Mouse (Mus musculus): ENCODE measurements at regions not wholly inside any gene's neighbourhood (a gene's known extent, or its start where the extent isn't known, plus 50 kb on each side); places are given as distances from the start of the nearest gene placed in this dataset.

GRCm38 (mm10) chr15:59167937-59168659 is 279.0 kb downstream of the Gm49356 start:
- no peaks in the 10 kb centered on the region for H3K27me3 ChIP-seq (ENCODE audit: control insufficient read depth, insufficient read depth, low read length)
- no peaks in the 10 kb centered on the region; the same call in 1 of the 2 replicates for H3K4me1 ChIP-seq (ENCODE audit: control insufficient read depth, insufficient read depth, low read length)
- H3K27ac ChIP-seq (replicated peaks; ENCODE audit: insufficient read depth, low read depth, low read length): no peak overlapping the region
- no peaks in the 10 kb centered on the region for H3K36me3 ChIP-seq (ENCODE audit: control insufficient read depth, insufficient read depth, low read length)
- no peak overlapping the region for H3K4me3 ChIP-seq (ENCODE audit: insufficient read depth, low read depth, low read length)
- WGBS: 88% methylated on average over 8 of the region's 8 CpGs
- no peaks in the 10 kb centered on the region for H3K79me2 ChIP-seq (ENCODE audit: control insufficient read depth, insufficient read depth, low read length)
- TF ChIP-seq POLR2A (IDR thresholded peaks at IDR 0.05; ENCODE audit: extremely low read depth, insufficient read depth, low read length) (no peak), CTCF (IDR thresholded peaks at IDR 0.05; ENCODE audit: low read depth, low read length) (no peak)
- H3K9ac ChIP-seq (ENCODE audit: low read depth, low read length): no peak overlapping the region
- no peak for DNase-seq (ENCODE audit: extremely low read depth, low read depth, low spot score)

- WGBS: 97% methylated on average over 4 of the region's 4 CpGs
- no peak for TF ChIP-seq POLR2A (IDR thresholded peaks at IDR 0.05; ENCODE audit: extremely low read depth, insufficient read depth, low read length)
- no peak for TF ChIP-seq CTCF (IDR thresholded peaks at IDR 0.05; ENCODE audit: low read depth, low read length)
- no peaks in the 10 kb centered on the region for H3K79me2 ChIP-seq (ENCODE audit: control insufficient read depth, insufficient read depth, low read length)
- no peak overlapping the region for H3K4me3 ChIP-seq (ENCODE audit: insufficient read depth, low read depth, low read length)
- H3K27ac ChIP-seq (replicated peaks; ENCODE audit: insufficient read depth, low read depth, low read length): no peak overlapping the region
- H3K9ac ChIP-seq (ENCODE audit: low read depth, low read length): no peak overlapping the region
- H3K4me1 ChIP-seq (ENCODE audit: control insufficient read depth, insufficient read depth, low read length): no peaks in the 10 kb centered on the region; the same call in 1 of the 2 replicates
- no peak for DNase-seq (ENCODE audit: extremely low read depth, low read depth, low spot score)
- H3K36me3 ChIP-seq (ENCODE audit: control insufficient read depth, insufficient read depth, low read length): no peaks in the 10 kb centered on the region
- H3K27me3 ChIP-seq (ENCODE audit: control insufficient read depth, insufficient read depth, low read length): no peaks in the 10 kb centered on the region
These were observed 279.6 kb downstream of the Gm49356 start for GRCm38 (mm10) chr15:59168660-59169170.

GRCm38 (mm10) chr15:59169237-59169797 is 280.2 kb downstream of the Gm49356 start:
- no peak for DNase-seq (ENCODE audit: extremely low read depth, low read depth, low spot score)
- no peak overlapping the region for H3K4me3 ChIP-seq (ENCODE audit: insufficient read depth, low read depth, low read length)
- TF ChIP-seq POLR2A (IDR thresholded peaks at IDR 0.05; ENCODE audit: extremely low read depth, insufficient read depth, low read length): no peak
- 96% methylated on average over 12 of the region's 12 CpGs for WGBS
- no peaks in the 10 kb centered on the region for H3K27me3 ChIP-seq (ENCODE audit: control insufficient read depth, insufficient read depth, low read length)
- H3K4me1 ChIP-seq (ENCODE audit: control insufficient read depth, insufficient read depth, low read length): no peaks in the 10 kb centered on the region; the same call in 1 of the 2 replicates
- H3K36me3 ChIP-seq (ENCODE audit: control insufficient read depth, insufficient read depth, low read length): no peaks in the 10 kb centered on the region
- H3K9ac ChIP-seq (ENCODE audit: low read depth, low read length): no peak overlapping the region
- no peaks in the 10 kb centered on the region for H3K79me2 ChIP-seq (ENCODE audit: control insufficient read depth, insufficient read depth, low read length)
- no peak overlapping the region for H3K27ac ChIP-seq (replicated peaks; ENCODE audit: insufficient read depth, low read depth, low read length)

- Histone ChIP-seq H3K79me2 (ENCODE audit: control insufficient read depth, insufficient read depth, low read length) (no peaks in the 10 kb centered on the region), H3K36me3 (ENCODE audit: control insufficient read depth, insufficient read depth, low read length) (no peaks in the 10 kb centered on the region), H3K27ac (replicated peaks; ENCODE audit: insufficient read depth, low read depth, low read length) (no peak overlapping the region), H3K27me3 (ENCODE audit: control insufficient read depth, insufficient read depth, low read length) (no peaks in the 10 kb centered on the region), H3K4me3 (ENCODE audit: insufficient read depth, low read depth, low read length) (no peak overlapping the region), H3K9ac (ENCODE audit: low read depth, low read length) (no peak overlapping the region), H3K4me1 (ENCODE audit: control insufficient read depth, insufficient read depth, low read length) (no peaks in the 10 kb centered on the region; the same call in 1 of the 2 replicates)
- DNase-seq (ENCODE audit: extremely low read depth, low read depth, low spot score): no peak
- WGBS: 94% methylated on average over 3 of the region's 3 CpGs
- TF ChIP-seq CTCF (IDR thresholded peaks at IDR 0.05; ENCODE audit: low read depth, low read length) (no peak), POLR2A (IDR thresholded peaks at IDR 0.05; ENCODE audit: extremely low read depth, insufficient read depth, low read length) (no peak)
These were observed 280.7 kb downstream of the Gm49356 start for GRCm38 (mm10) chr15:59169831-59170230.

- H3K27me3 ChIP-seq (ENCODE audit: control insufficient read depth, insufficient read depth, low read length): no peaks in the 10 kb centered on the region
- no peak overlapping the region for H3K27ac ChIP-seq (replicated peaks; ENCODE audit: insufficient read depth, low read depth, low read length)
- no peaks in the 10 kb centered on the region for H3K79me2 ChIP-seq (ENCODE audit: control insufficient read depth, insufficient read depth, low read length)
- H3K36me3 ChIP-seq (ENCODE audit: control insufficient read depth, insufficient read depth, low read length): no peaks in the 10 kb centered on the region
- TF ChIP-seq CTCF (IDR thresholded peaks at IDR 0.05; ENCODE audit: low read depth, low read length) (no peak), POLR2A (IDR thresholded peaks at IDR 0.05; ENCODE audit: extremely low read depth, insufficient read depth, low read length) (no peak)
- no peaks in the 10 kb centered on the region; the same call in 1 of the 2 replicates for H3K4me1 ChIP-seq (ENCODE audit: control insufficient read depth, insufficient read depth, low read length)
- peak; percentile 18 for DNase-seq (ENCODE audit: extremely low read depth, low read depth, low spot score)
- H3K9ac ChIP-seq (ENCODE audit: low read depth, low read length): no peak overlapping the region
- WGBS: 44% methylated on average over 6 of the region's 6 CpGs
- H3K4me3 ChIP-seq (ENCODE audit: insufficient read depth, low read depth, low read length): no peak overlapping the region
These were observed 282.0 kb downstream of the Gm49356 start for GRCm38 (mm10) chr15:59171120-59171519.

Measured in liver, adult 2 months (tissue).